Mouse (Mus musculus): ENCODE measurements around the gene Msh5.

DNA sequence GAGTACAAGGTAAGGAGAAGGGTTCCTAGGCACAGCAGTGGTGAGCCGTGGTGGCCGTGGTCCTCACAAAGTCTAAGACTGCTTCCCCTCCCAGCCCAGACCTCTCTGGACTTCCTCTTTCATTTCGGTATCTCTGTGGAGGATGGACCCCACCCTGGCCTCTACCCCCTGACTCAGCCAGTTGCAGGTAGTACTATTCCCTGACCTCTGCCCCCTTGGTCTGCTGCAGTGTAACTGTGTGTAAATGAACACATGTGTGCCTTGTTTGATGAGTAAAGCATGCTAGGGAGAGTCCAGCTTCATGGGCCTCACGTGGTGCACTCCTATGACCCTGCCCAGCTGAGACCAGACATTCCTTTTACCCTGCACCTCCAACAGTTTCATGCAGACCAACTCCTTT, 22.8 kb downstream of the Msh5 start:
- no peak for TF ChIP-seq ZNF384 (IDR thresholded peaks at IDR 0.05; ENCODE audit: low read depth, low read length)
- no peak for TF ChIP-seq ZC3H11A (IDR thresholded peaks at IDR 0.05; ENCODE audit: borderline replicate concordance, low read depth, low read length)
- TF ChIP-seq CHD2 (IDR thresholded peaks at IDR 0.05; ENCODE audit: low read depth, low read length) = no peak
- no peak for TF ChIP-seq HCFC1 (IDR thresholded peaks at IDR 0.05; ENCODE audit: borderline replicate concordance, insufficient read depth, low read length)
